Mouse (Mus musculus) G1E (cell line): ENCODE data around the gene Ugt3a1.

Experiments used
- CTCF ChIP-seq: IDR thresholded peaks from 2 replicates; pipeline ENCODE4 v1.5.1; 2012; ENCODE audit warnings: low read depth, low read length, inconsistent platforms, mixed read lengths
- GATA1 ChIP-seq: IDR thresholded peaks from 2 replicates; pipeline ENCODE4 v1.6.1; 2012; ENCODE audit warnings: borderline replicate concordance, low read length, inconsistent platforms, mixed read lengths
- POLR2AphosphoS5 ChIP-seq: IDR thresholded peaks from 2 replicates; pipeline ENCODE4 v1.6.1; 2012; ENCODE audit warnings: low read depth, low read length, inconsistent platforms; ENCODE audit not compliant: insufficient replicate concordance
- TAL1 ChIP-seq: conservative IDR thresholded peaks from 2 replicates; pipeline ENCODE4 v1.6.1; 2012; ENCODE audit warnings: low read depth, low read length, inconsistent platforms, mixed read lengths

- TF ChIP-seq GATA1 (no peak), CTCF (no peak), POLR2AphosphoS5 (no peak), TAL1 (no peak)
Observed at GRCm38 (mm10) chr15:9271876-9272275, 4.8 kb upstream of the Ugt3a1 start.
